Mouse (Mus musculus) limb, embryonic 13.5 days (tissue): ENCODE measurements at regions not wholly inside any gene's neighbourhood (a gene's known extent, or its start where the extent isn't known, plus 50 kb on each side); places are given as distances from the start of the nearest gene placed in this dataset.

ENCODE experiments used
- ATAC-seq: fragments of 200-750 bp; cut with Nextera tagmentation; 2 replicates; pipeline ENCODE4 v1.8.0; 2017; ENCODE audit warnings: low read depth, moderate number of reproducible peaks, moderate TSS enrichment; ENCODE audit not compliant: low FRiP score
- H3K27ac ChIP-seq: fragments of 300-500 bp; sonication (generic); 2 replicates; pipeline ENCODE4 v1.5.1; 2015; ENCODE audit warnings: inconsistent platforms, mild to moderate bottlenecking, moderate library complexity
- H3K27me3 ChIP-seq: fragments of 300-500 bp; sonication (generic); 2 replicates; pipeline ENCODE4 v1.6.1; 2015; ENCODE audit warnings: mild to moderate bottlenecking, inconsistent platforms
- H3K36me3 ChIP-seq: fragments of 300-500 bp; sonication (generic); 2 replicates; pipeline ENCODE4 v1.6.1; 2015; ENCODE audit warnings: inconsistent platforms, mild to moderate bottlenecking, moderate library complexity
- H3K4me1 ChIP-seq: fragments of 300-500 bp; sonication (generic); 2 replicates; pipeline ENCODE4 v1.6.1; 2015; ENCODE audit warnings: inconsistent platforms
- H3K4me2 ChIP-seq: fragments of 300-500 bp; sonication (generic); replicated peaks from 2 replicates; pipeline ENCODE4 v1.6.1; 2015; ENCODE audit warnings: inconsistent platforms, mild to moderate bottlenecking, moderate library complexity
- H3K4me3 ChIP-seq: fragments of 300-500 bp; sonication (generic); 2 replicates; pipeline ENCODE4 v1.5.1; 2015; ENCODE audit warnings: moderate library complexity, mild to moderate bottlenecking, inconsistent platforms
- H3K9ac ChIP-seq: fragments of 300-500 bp; sonication (generic); 2 replicates; pipeline ENCODE4 v1.6.1; 2015; ENCODE audit warnings: mild to moderate bottlenecking, inconsistent platforms
- H3K9me3 ChIP-seq: fragments of 300-500 bp; sonication (generic); 2 replicates; pipeline ENCODE4 v1.6.1; 2016; ENCODE audit warnings: inconsistent platforms
- WGBS: fragments of 180-500 bp; shearing (Covaris S2); methylation state at CpG from one replicate; pipeline ENCODE4 v1.1.7; 2015; 5-methylcytosine and 5-hydroxymethylcytosine counted together

- no peak overlapping the region for H3K4me3 ChIP-seq
- no peaks in the 10 kb centered on the region for H3K9me3 ChIP-seq
- no peak overlapping the region for H3K4me2 ChIP-seq
- WGBS, result 84% methylated on average over 10 of the region's 10 CpGs
- no peak overlapping the region for H3K27ac ChIP-seq
- ATAC-seq, result no peak
- no peaks in the 10 kb centered on the region for H3K4me1 ChIP-seq
- H3K27me3 ChIP-seq, result no peaks in the 10 kb centered on the region
- no peak overlapping the region for H3K9ac ChIP-seq
- H3K36me3 ChIP-seq, result no peaks in the 10 kb centered on the region
Measured at GRCm38 (mm10) chr16:8961739-8962138, 131.8 kb downstream of the 1810013L24Rik start.

DNA sequence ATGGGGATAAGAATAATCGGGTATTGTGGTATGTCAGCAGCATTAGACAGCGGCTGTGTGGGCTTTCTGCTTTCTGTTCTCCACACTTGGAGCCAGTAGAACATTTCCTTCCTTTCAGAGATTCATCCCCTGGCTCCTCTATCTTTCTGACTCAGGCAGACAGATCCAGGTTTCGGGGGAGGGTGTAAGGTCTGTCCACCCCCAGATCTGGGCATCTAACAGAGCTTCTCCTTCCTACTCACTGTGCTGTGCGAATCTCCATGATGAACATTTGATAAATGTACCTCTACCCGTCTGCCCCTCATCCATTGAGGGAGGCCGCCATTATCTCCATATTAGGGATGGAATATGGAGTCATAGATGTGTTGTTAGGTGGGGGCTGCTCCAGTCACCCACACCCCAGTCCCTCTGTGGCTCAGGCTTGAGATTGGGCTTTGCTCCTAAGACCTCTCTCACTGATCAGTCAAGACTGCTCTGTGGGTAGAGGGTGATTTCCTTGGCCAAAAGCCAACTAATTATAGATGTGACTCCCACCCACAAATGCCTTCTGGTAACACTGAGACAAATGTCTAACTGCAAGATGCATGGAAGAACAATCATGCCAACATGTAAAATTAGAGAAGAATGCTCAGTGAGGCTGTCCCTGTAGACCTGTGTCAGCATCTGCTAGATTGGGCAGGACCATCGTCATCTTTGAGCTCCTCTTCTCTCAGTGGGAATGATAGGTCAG lies 163.8 kb downstream of the 1810013L24Rik start:
- WGBS, result 88% methylated on average over 7 of the region's 7 CpGs
- Histone ChIP-seq H3K4me3 (no peak overlapping the region), H3K4me1 (no peaks in the 10 kb centered on the region), H3K9me3 (peaks cover 6% of the 10 kb centered on the region; the same call in 1 of the 2 replicates), H3K4me2 (no peak overlapping the region), H3K9ac (no peak overlapping the region), H3K27me3 (no peaks in the 10 kb centered on the region), H3K36me3 (no peaks in the 10 kb centered on the region), H3K27ac (no peak overlapping the region)
- ATAC-seq, result no peak

GRCm38 (mm10) chr16:8994521-8994920 lies 164.6 kb downstream of the 1810013L24Rik start:
- no peaks in the 10 kb centered on the region for H3K4me1 ChIP-seq
- H3K4me2 ChIP-seq, result no peak overlapping the region
- no peak for ATAC-seq
- H3K27me3 ChIP-seq, result no peaks in the 10 kb centered on the region
- H3K27ac ChIP-seq, result no peak overlapping the region
- H3K4me3 ChIP-seq, result no peak overlapping the region
- H3K9me3 ChIP-seq, result peaks cover 6% of the 10 kb centered on the region; the same call in 1 of the 2 replicates
- 87% methylated on average over 1 of the region's 1 CpGs for WGBS
- H3K36me3 ChIP-seq, result no peaks in the 10 kb centered on the region
- no peak overlapping the region for H3K9ac ChIP-seq

DNA sequence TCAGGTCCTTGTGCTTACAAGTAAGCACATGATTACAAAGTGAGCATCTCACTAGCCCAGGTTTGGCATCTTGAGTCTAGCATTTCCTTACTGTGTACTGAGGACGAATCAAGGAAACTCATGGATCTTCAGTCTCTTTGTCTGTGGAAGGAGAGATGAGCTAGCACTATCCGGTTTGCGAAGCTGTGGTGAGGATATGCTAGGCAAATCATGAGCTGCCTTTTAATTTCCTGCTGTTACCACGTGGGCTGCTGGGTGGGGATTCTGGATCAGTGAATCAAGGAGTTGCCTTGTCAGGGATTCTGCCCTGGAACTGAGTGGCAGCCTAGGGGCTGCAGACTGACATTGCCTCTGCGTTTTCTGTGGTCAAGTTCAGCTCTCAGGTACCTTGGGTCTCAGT lies 167.3 kb downstream of the 1810013L24Rik start:
- H3K9ac ChIP-seq, result no peak overlapping the region
- WGBS, result 78% methylated on average over 5 of the region's 5 CpGs
- no peak overlapping the region for H3K27ac ChIP-seq
- no peak overlapping the region for H3K4me3 ChIP-seq
- H3K27me3 ChIP-seq, result no peaks in the 10 kb centered on the region
- H3K4me2 ChIP-seq, result no peak overlapping the region
- ATAC-seq, result no peak
- no peaks in the 10 kb centered on the region for H3K36me3 ChIP-seq
- no peaks in the 10 kb centered on the region for H3K9me3 ChIP-seq
- no peaks in the 10 kb centered on the region for H3K4me1 ChIP-seq

GRCm38 (mm10) chr16:9004012-9004411 lies 174.1 kb downstream of the 1810013L24Rik start:
- no peaks in the 10 kb centered on the region for H3K4me1 ChIP-seq
- no peaks in the 10 kb centered on the region for H3K36me3 ChIP-seq
- no peaks in the 10 kb centered on the region for H3K9me3 ChIP-seq
- 0 out of 2 replicates have a peak, but pooled peaks cover 3% of the 10 kb centered on the region for H3K27me3 ChIP-seq
- 36% methylated on average over 6 of the region's 6 CpGs for WGBS
- H3K4me3 ChIP-seq, result no peak overlapping the region
- no peak; the same call in 1 of the 2 replicates for ATAC-seq
- no peak overlapping the region for H3K9ac ChIP-seq
- no peak overlapping the region for H3K27ac ChIP-seq
- no peak overlapping the region for H3K4me2 ChIP-seq

DNA sequence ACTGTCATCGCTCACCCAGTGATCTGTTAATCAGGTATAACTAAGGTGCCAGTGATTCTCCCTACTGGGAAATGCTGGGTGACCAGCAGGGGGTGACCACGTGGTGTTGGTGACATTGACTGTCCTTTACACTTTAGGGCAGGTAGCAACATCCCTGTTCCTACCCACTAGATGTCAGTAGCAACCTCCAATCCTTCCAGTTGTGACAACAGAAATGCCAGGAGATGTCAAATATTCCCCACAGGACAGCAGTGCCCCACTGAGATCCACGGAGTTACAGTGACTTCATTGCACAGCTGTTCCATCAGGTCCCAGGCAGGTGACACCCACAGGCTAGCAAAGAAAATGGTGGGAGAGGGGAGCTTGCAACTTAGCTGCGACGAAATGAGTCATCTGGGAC lies 176.0 kb downstream of the 1810013L24Rik start:
- no peaks in the 10 kb centered on the region for H3K9me3 ChIP-seq

DNA sequence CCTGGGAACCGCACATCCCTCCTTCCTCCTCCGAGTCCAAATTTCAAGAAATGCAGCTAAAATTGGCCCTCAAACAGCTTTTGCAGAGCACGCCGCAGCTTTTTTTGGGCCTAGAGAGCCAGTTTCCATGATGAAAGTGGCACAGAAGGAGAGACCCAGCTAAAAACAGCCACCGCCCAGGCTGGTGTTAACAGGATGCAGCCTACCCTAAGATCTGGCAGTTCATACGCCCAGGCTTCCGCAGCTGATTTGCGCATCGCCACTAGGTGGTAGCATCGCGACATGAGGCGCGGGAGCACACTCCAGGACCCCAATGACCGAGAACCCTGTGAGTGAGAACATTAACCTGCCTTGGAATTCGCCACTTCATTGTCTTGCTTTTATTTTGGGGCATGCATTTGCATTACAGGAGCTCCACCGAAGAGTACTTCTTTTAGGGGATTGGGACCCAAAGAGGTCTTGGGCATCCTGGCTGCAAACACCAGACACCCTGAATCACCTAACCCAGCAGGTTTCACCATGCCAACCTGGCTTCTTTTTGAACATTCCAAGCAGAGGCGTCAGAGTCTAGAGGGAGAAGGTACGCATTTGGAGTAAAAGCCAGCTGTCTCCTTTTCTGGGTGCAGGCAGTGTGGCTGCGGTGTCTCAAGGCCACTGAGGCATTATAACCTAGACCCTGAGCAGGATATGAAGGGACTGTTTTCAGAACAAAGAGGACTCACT lies 179.6 kb downstream of the 1810013L24Rik start:
- ATAC-seq, result peak; percentile 72; the same call in 1 of the 2 replicates
- Histone ChIP-seq H3K4me1 (no peaks in the 10 kb centered on the region), H3K4me2 (no peak overlapping the region), H3K27me3 (peaks cover 11% of the 10 kb centered on the region; the same call in 1 of the 2 replicates), H3K9ac (no peak overlapping the region), H3K36me3 (no peaks in the 10 kb centered on the region), H3K9me3 (no peaks in the 10 kb centered on the region), H3K4me3 (no peak overlapping the region), H3K27ac (no peak overlapping the region)
- WGBS, result 17% methylated on average over 19 of the region's 19 CpGs

More for the DNA sequence above, 176.0 kb downstream of the 1810013L24Rik start:
- no peak for ATAC-seq
- no peaks in the 10 kb centered on the region for H3K4me1 ChIP-seq
- H3K4me2 ChIP-seq, result no peak overlapping the region
- WGBS, result 37% methylated on average over 5 of the region's 5 CpGs
- no peak overlapping the region for H3K9ac ChIP-seq
- peaks cover 6% of the 10 kb centered on the region; the same call in 1 of the 2 replicates for H3K27me3 ChIP-seq
- no peak overlapping the region for H3K4me3 ChIP-seq
- H3K36me3 ChIP-seq, result no peaks in the 10 kb centered on the region
- no peak overlapping the region for H3K27ac ChIP-seq

GRCm38 (mm10) chr16:9011077-9011476 lies 181.2 kb downstream of the 1810013L24Rik start:
- ATAC-seq, result no peak
- no peak overlapping the region for H3K4me3 ChIP-seq

GRCm38 (mm10) chr16:9011691-9012090 lies 181.8 kb downstream of the 1810013L24Rik start:
- Histone ChIP-seq H3K4me2 (no peak overlapping the region), H3K4me1 (no peaks in the 10 kb centered on the region), H3K36me3 (no peaks in the 10 kb centered on the region), H3K27ac (no peak overlapping the region), H3K27me3 (peaks cover 11% of the 10 kb centered on the region; the same call in 1 of the 2 replicates), H3K9me3 (no peaks in the 10 kb centered on the region; the same call in 1 of the 2 replicates), H3K9ac (no peak overlapping the region), H3K4me3 (no peak overlapping the region)
- 72% methylated on average over 4 of the region's 4 CpGs for WGBS
- ATAC-seq, result no peak

More at GRCm38 (mm10) chr16:9011077-9011476, 181.2 kb downstream of the 1810013L24Rik start:
- no peak overlapping the region for H3K4me2 ChIP-seq
- H3K27me3 ChIP-seq, result peaks cover 11% of the 10 kb centered on the region; the same call in 1 of the 2 replicates
- no peak overlapping the region for H3K9ac ChIP-seq
- H3K4me1 ChIP-seq, result no peaks in the 10 kb centered on the region
- no peaks in the 10 kb centered on the region for H3K36me3 ChIP-seq
- H3K9me3 ChIP-seq, result no peaks in the 10 kb centered on the region; the same call in 1 of the 2 replicates
- no peak overlapping the region for H3K27ac ChIP-seq
- WGBS, result 63% methylated on average over 1 of the region's 1 CpGs

DNA sequence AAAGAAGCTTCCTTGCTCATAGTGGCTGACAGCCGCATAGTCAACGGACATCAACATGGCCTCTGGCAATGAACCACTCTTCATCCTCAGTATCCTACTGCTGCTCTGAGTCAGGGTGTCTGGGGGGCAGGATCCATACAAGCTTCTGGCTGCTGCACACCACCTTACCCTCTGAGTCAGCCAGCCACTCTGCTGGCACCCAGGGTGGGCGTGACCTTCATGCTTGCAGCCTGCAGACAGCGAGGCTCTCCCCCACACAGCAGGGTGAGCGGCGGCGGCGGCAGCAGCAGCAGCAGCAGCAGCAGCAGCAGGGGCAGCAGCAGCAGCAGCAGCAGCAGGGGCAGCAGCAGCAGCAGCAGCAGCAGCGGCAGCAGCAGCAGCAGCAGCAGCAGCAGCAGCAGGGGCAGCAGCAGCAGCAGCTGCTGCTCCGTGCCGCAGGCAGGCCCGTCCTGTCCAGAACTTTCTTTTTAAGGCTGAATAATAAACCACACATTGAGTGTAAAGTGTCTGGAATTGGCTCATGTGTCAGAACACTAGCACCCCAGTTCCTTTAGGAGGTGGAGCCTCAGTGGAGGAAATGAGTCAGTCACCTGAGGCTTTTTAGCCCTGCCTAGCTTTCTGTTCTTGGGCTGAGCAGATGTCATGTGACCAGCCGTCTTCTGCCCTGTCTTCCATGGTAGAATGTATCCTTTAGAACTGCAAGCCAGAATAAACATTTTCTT lies 186.3 kb downstream of the 1810013L24Rik start:
- ATAC-seq, result no peak
- peak overlapping the region; percentile 25; the same call in 1 of the 2 replicates for H3K4me2 ChIP-seq

DNA sequence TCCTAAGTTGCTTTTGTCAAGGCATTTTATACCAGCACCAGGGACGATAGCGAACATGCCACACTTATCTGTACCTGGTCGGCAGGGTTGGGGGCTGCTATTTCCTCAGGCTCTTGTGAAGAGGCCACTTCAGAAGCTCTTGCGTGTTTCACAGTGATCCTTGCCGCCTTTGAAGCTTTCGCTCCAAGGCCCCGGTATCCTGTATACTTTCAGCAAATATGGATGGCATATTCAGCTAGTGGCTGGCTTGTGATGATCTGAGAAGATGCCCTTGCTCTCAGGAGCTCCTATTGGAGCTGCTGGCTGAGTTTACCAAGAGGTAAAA lies 186.8 kb downstream of the 1810013L24Rik start:
- no peak overlapping the region for H3K27ac ChIP-seq
- WGBS, result 93% methylated on average over 7 of the region's 7 CpGs
- no peaks in the 10 kb centered on the region for H3K36me3 ChIP-seq
- no peaks in the 10 kb centered on the region for H3K4me1 ChIP-seq
- H3K9me3 ChIP-seq, result no peaks in the 10 kb centered on the region; the same call in 1 of the 2 replicates
- H3K4me2 ChIP-seq, result no peak overlapping the region
- no peak overlapping the region for H3K4me3 ChIP-seq
- no peak overlapping the region for H3K9ac ChIP-seq
- 0 out of 2 replicates have a peak, but pooled peaks cover under 1% of the 10 kb centered on the region for H3K27me3 ChIP-seq
- ATAC-seq, result no peak

More for the DNA sequence above, 186.3 kb downstream of the 1810013L24Rik start:
- 68% methylated on average over 13 of the region's 13 CpGs for WGBS
- Histone ChIP-seq H3K9ac (no peak overlapping the region), H3K9me3 (no peaks in the 10 kb centered on the region; the same call in 1 of the 2 replicates), H3K27me3 (0 out of 2 replicates have a peak, but pooled peaks cover 3% of the 10 kb centered on the region), H3K4me3 (no peak overlapping the region), H3K36me3 (no peaks in the 10 kb centered on the region), H3K4me1 (no peaks in the 10 kb centered on the region), H3K27ac (no peak overlapping the region)

DNA sequence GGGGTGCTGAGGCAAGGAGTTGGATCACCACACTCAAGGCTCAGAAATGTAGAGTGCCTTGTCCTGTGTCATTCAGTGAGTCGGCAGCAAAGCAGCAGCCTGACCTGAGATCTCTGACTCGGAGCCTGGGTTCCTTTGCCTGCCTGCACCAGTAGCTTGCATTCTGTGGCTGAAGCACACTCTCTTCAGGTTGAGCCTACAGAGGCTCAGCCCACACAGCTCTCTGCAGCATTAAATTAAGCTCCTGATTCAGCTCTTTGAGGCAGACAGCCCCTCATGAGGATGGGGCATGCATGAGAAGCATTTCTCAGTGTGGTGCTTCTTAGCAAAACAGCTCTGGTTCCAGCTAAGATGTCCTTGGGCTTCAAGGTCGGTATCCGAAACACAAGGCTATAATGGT lies 200.8 kb downstream of the 1810013L24Rik start:
- Histone ChIP-seq H3K27me3 (no peaks in the 10 kb centered on the region), H3K27ac (no peak overlapping the region), H3K9me3 (no peaks in the 10 kb centered on the region), H3K36me3 (no peaks in the 10 kb centered on the region), H3K9ac (no peak overlapping the region), H3K4me2 (no peak overlapping the region), H3K4me1 (no peaks in the 10 kb centered on the region), H3K4me3 (no peak overlapping the region)
- WGBS, result 78% methylated on average over 4 of the region's 4 CpGs
- ATAC-seq, result no peak
